Mouse (Mus musculus) lung, postnatal 25 days (tissue): Measurements from ENCODE around the gene Cep55.
A peak's percentile ranks its signal among the peaks of the same experiment; 100 is the strongest.

Experiments
- DNase-seq: peaks from one replicate; pipeline ENCODE4 v3.0.0; 2022; ENCODE audit warnings: low spot score

The Cep55 gene

GRCm38 (mm10) chr19:38045198-38045597, 9.6 kb upstream of the Cep55 start:
- DNase-seq: no peak

DNA sequence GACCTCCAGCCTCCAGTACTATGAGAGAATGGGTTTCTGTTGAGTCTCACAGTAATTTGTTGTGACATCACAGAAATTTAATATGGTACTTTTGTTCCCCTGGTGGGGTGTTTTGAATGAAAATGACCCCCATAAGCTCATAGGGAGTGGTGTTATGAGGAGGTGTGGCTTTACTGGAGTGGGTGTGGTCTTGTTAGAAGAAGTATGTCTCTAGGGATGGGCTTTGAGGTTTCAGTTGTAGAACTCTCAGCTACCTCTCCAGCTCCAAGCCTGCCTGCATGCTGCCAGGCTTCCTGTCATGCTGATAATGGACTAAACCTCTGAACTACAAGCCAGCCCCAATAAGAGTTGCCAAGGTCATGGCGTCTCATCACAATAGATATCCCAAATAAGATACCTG, 5.1 kb upstream of the Cep55 start:
- DNase-seq: no peak

GRCm38 (mm10) chr19:38053227-38054041, 1.4 kb upstream of the Cep55 start:
- no peak for DNase-seq

- DNase-seq: peak; percentile 77
Observed at GRCm38 (mm10) chr19:38054149-38054719, 577 bp upstream of the Cep55 start.

- DNase-seq: no peak
Observed at GRCm38 (mm10) chr19:38055798-38056197, 987 bp downstream of the Cep55 start.

DNA sequence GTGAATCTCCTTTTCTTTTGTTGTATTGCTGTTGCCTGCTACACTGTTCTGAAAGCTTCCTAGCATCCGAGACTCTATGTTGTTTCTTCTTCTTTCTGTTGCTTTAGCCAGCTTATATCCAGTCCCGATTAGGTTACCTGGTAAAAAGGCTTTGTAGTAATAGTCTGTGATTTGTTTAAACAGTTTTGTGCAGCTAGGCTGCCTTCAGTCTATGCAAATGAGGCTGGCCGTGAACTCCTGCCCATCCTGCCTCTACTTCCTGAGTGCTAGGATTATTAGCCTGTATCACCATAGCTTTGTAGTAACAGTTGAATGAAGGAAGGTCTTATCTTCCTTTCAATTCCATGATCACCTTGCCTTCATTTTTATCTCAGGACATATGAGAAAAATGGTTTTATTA, 1.5 kb downstream of the Cep55 start:
- no peak for DNase-seq

GRCm38 (mm10) chr19:38056931-38057330, 2.1 kb downstream of the Cep55 start:
- DNase-seq: no peak

DNA sequence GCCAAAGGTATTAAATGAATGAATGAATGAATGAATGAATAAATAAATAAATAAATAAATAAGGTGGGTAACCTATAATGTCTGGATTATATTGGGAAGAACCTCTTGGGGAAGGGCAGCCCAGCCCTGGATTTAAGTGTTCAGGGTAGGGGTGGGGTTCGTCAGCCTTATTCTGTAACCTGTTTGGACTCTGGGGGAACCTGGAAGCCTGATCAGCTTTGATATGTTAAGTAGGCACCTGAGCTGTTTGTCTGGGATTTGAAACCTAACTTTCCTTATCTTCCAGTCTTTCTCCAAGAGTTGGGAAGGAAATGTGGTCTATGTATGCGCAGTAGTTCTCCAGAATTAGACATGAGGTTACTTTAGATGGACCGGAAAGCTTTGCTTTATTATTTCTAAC, 8.4 kb downstream of the Cep55 start:
- DNase-seq: no peak

DNA sequence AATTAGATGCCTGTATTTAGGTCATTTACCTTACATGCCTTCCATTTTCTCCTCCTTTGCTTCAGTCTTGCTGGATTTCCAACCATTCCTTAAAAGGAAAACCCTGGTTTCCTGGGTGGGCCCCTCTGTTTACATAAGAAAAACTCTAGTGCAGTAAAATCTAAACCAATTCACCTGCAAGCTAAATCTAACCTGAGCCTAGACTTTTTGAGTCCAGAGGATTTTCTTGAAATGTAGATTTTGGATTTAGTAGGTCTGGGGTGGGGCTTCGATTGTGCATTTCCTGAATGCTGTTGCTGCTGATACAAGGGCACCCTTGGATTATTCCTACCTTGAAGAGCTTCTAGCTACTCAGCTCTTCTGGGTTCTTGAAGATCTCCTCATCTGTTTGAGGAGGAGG, 9.2 kb downstream of the Cep55 start:
- no peak for DNase-seq

GRCm38 (mm10) chr19:38073226-38073625, 18.4 kb downstream of the Cep55 start:
- no peak for DNase-seq

DNA sequence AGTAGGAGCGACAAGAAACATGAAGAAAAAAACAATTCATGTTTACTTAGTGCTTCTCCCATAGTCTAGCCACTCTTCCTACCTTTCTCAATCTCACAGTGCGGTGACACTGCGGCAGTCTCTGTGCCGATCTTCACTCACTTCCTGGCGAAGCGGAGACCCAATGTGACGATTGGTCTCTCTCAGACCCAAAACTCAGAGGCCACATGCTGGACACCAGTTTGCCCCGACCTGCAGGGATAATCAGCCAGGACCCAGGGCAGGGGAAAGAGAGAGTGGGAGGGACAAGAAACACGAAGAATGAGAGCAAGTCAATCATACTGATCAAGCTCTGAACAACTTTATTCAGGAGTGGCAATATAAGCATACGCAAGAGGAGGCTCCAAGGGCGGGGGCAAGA, 20.2 kb downstream of the Cep55 start:
- no peak for DNase-seq

DNA sequence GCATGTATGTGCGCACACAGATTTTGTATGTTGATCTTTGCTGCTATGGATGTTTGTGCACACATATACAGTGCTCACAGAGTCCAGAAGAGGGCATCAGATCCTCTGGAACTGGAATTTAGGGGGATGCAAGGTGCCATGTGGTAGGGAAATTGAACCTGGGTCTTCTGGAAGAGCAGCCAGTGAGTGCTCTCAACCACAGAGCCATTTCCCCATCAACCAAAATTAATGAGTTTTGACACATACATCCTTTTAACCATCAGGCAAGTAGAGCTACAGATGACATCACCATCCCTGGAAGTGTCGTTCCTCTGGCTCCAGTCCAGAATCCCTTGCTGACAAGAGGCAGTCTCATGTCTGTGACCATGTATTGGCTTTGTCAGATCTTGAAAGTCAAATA, 21.4 kb downstream of the Cep55 start:
- DNase-seq: no peak

GRCm38 (mm10) chr19:38077851-38078540, 23.2 kb downstream of the Cep55 start:
- no peak for DNase-seq

GRCm38 (mm10) chr19:38081361-38081760, 26.6 kb downstream of the Cep55 start:
- DNase-seq: no peak

- no peak for DNase-seq
Observed at GRCm38 (mm10) chr19:38082931-38083525, 28.2 kb downstream of the Cep55 start.

GRCm38 (mm10) chr19:38085841-38086240, 31.0 kb downstream of the Cep55 start:
- no peak for DNase-seq

DNA sequence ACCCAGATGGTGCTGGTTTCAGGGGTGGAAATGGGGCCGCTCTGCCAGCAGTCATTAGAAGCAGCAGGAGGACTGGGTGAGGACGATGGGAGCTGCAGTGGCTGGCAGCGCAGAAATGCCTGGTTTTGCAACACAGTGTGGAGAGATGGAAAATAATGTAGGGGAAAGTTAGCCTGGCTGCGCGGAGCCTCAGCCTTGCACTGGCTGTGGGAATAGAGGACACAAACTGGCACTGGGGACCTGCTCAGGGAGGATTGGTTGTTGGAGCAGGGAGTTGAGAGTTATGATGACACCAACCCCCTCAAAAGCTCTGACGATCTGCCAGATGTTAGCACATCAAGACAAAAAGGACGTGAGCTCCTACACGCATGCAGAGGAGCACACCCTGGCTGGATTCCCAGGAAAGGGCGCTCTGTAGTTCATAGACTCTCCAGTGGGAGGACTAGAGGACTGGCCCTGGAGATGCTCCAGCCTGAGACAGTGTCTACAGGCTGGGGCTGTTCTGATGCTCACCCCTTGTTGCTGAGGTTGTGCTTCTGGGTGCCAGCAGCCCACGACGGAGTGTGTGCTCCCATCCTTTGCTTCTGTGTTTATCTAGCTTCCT, 32.2 kb downstream of the Cep55 start:
- DNase-seq: peak; percentile 33

GRCm38 (mm10) chr19:38089358-38089757, 34.5 kb downstream of the Cep55 start:
- no peak for DNase-seq

GRCm38 (mm10) chr19:38091512-38091985, 36.7 kb downstream of the Cep55 start:
- DNase-seq: peak; percentile 29

GRCm38 (mm10) chr19:38096231-38096630, 41.4 kb downstream of the Cep55 start:
- DNase-seq: peak; percentile 47

- peak; percentile 76 for DNase-seq
Observed at GRCm38 (mm10) chr19:38096858-38097758, 42.3 kb downstream of the Cep55 start, which contains the start of gene Ffar4. Ffar4 (plus strand) TSS chr19:38097071.
